Mouse (Mus musculus) ES-E14 (cell line): ENCODE results near the gene Foxg1. TPM values are rescaled to one million over a fixed set of nuclear protein-coding genes. Genes with fewer than 3 reads are reported as not detected.

Experiments
- DNase-seq: peaks from one replicate; pipeline ENCODE4 v3.0.0-alpha.2; 2013; ENCODE audit warnings: low read depth, low spot score
- H3K27ac ChIP-seq: 2 replicates; pipeline ENCODE4 v1.5.1; 2012; ENCODE audit warnings: low read depth, mild to moderate bottlenecking, low read length, moderate library complexity, mixed read lengths; ENCODE audit not compliant: poor library complexity, insufficient read depth, severe bottlenecking
- H3K36me3 ChIP-seq: 2 replicates; pipeline ENCODE4 v1.6.1; 2012; ENCODE audit warnings: mild to moderate bottlenecking, low read length, moderate library complexity, mixed read lengths; ENCODE audit not compliant: control insufficient read depth, poor library complexity, insufficient read depth, severe bottlenecking
- H3K4me1 ChIP-seq, 2 experiments: fragments of 150-350 bp in 1 of 2; sonication (generic) in 1 of 2; 2 replicates each; pipeline ENCODE4 v1.6.1; 2012; ENCODE audit warnings: low read length in 2 of 2, mild to moderate bottlenecking in 1 of 2, mixed read lengths in 1 of 2; ENCODE audit not compliant: control insufficient read depth in 2 of 2, insufficient read depth in 2 of 2, poor library complexity in 1 of 2
- H3K4me3 ChIP-seq, 2 experiments: fragments of 150-350 bp in 1 of 2; sonication (generic) in 1 of 2; 2 replicates each; pipeline ENCODE4 v1.5.1; 2012; ENCODE audit warnings: low read length in 2 of 2, low read depth in 1 of 2, mild to moderate bottlenecking in 1 of 2, mixed read lengths in 1 of 2; ENCODE audit not compliant: insufficient read depth in 1 of 2, poor library complexity in 1 of 2, severe bottlenecking in 1 of 2
- H3K9ac ChIP-seq: 2 replicates; pipeline ENCODE4 v1.6.1; 2012; ENCODE audit warnings: low read depth, mild to moderate bottlenecking, low read length, mixed read lengths; ENCODE audit not compliant: poor library complexity, insufficient read depth, severe bottlenecking
- H3K9me3 ChIP-seq: fragments of 150-350 bp; sonication (generic); 2 replicates; pipeline ENCODE4 v1.6.1; 2012; ENCODE audit warnings: low read depth, mild to moderate bottlenecking, low read length; ENCODE audit not compliant: control insufficient read depth, insufficient read depth
- CHD2 ChIP-seq: IDR thresholded peaks from 2 replicates; pipeline ENCODE4 v1.6.1; 2014; ENCODE audit warnings: mild to moderate bottlenecking, low read depth, low read length, inconsistent platforms
- HCFC1 ChIP-seq: IDR thresholded peaks from 2 replicates; pipeline ENCODE4 v1.6.1; 2012; ENCODE audit warnings: low read length, inconsistent platforms, borderline replicate concordance; ENCODE audit not compliant: insufficient read depth
- MAFK ChIP-seq: IDR thresholded peaks from 2 replicates; pipeline ENCODE4 v1.6.1; 2014; ENCODE audit warnings: mild to moderate bottlenecking, low read depth, low read length, inconsistent platforms; ENCODE audit not compliant: insufficient read depth
- ZC3H11A ChIP-seq: IDR thresholded peaks from 2 replicates; pipeline ENCODE4 v1.6.1; 2012; ENCODE audit warnings: low read depth, mild to moderate bottlenecking, inconsistent platforms, low read length, borderline replicate concordance
- ZNF384 ChIP-seq: IDR thresholded peaks from 2 replicates; pipeline ENCODE4 v1.6.1; 2012; ENCODE audit warnings: low read depth, low read length, inconsistent platforms
- in situ Hi-C, 2 experiments: fragments of 600-800 bp; cut with MboI; formaldehyde crosslinking; loops; one replicate each; pipeline ENCODE4 v1.15.1; 2025; ENCODE audit warnings: low sequenced_read_pairs in 2 of 2, inconsistent platforms in 1 of 2; ENCODE audit not compliant: unreplicated experiment in 2 of 2
- total RNA-seq: library from RNA; depleted of rRNA; stranded (reverse); fragments of 300-350 nt; gene quantifications from 2 replicates; pipeline ENCODE4 v1.2.3, GENCODE M21; 2012

Foxg1 gene
- total RNA-seq, 1 experiment, result 0.36 TPM

DNA sequence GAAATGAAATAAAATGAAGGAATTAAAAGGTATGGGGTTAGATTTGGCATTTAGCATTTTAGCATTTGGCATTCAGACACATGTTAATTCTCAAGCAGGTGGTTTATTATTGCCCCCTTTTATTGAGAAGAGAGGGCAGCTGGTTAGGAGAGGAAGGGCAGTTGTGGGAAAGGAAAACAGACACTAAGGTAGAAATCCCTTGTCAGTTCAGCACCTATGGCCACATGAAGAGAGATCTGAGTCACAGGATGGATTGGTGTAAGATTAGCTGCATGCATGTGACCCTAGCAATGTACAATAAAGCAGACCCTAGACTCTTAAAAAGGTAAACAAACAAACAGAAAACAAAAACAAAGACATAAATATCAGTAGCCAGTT lies 15.7 kb downstream of the Foxg1 start:
- TF ChIP-seq ZNF384 (no peak), ZC3H11A (no peak), HCFC1 (no peak), CHD2 (no peak), MAFK (no peak)
- no peak for DNase-seq
- Histone ChIP-seq H3K4me3 (no peak overlapping the region), H3K9me3 (no peaks in the 10 kb centered on the region), H3K4me1 (no peaks in the 10 kb centered on the region), H3K27ac (no peak overlapping the region), H3K9ac (no peak overlapping the region), H3K36me3 (no peaks in the 10 kb centered on the region)
- in situ Hi-C loops, result no loop called here

DNA sequence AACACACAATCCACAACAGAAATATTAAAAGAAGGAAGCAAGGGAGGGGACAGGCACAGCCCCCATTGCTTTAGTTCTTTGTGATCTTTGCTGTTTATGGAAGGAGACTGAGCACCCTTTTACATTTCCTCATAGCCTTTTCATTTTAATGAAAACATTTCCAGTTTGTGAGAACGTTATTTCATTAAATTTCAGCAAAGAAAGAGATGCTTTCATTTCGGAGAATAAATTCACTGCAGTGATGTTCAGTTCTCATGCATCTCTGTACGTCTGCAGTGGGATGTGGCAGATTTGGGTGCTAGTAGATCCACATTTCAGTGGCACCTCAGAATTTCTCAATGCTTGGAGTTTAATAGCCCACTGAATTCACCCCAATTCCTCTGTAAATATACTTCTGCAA lies 16.2 kb downstream of the Foxg1 start:
- H3K9me3 ChIP-seq, result no peaks in the 10 kb centered on the region
- no peak overlapping the region for H3K27ac ChIP-seq
- no peak for TF ChIP-seq ZNF384
- no peak for TF ChIP-seq MAFK
- TF ChIP-seq CHD2, result no peak
- TF ChIP-seq ZC3H11A, result no peak
- no peak for TF ChIP-seq HCFC1
- H3K36me3 ChIP-seq, result no peaks in the 10 kb centered on the region
- no peaks in the 10 kb centered on the region for H3K4me1 ChIP-seq
- no peak overlapping the region for H3K4me3 ChIP-seq
- in situ Hi-C loops, result no loop called here
- H3K9ac ChIP-seq, result no peak overlapping the region
- DNase-seq, result no peak

DNA sequence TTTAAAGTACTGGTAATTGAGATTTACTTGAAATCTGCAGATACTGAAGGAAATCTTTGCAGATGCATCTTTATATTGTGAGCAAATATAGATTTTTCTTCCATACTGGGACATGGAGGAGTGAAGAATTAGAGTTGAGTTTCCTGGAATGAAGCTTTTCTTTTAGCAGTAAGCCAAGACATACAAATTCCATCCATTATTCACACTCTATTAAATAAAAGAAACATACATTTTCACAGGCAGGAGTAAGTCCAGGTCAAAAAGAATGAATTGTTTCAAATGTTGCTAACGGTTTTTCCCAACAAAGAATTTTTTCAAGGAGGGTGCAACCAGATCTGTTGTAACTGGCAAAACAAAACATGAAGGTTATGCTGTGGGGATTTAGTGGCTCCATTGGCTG lies 17.2 kb downstream of the Foxg1 start:
- in situ Hi-C loops, result no loop called here
- H3K9me3 ChIP-seq, result no peaks in the 10 kb centered on the region
- H3K4me1 ChIP-seq, result no peaks in the 10 kb centered on the region
- DNase-seq, result no peak
- H3K36me3 ChIP-seq, result no peaks in the 10 kb centered on the region
- no peak overlapping the region for H3K4me3 ChIP-seq
- H3K27ac ChIP-seq, result no peak overlapping the region
- no peak overlapping the region for H3K9ac ChIP-seq
- no peak for TF ChIP-seq MAFK
- TF ChIP-seq ZC3H11A, result no peak
- no peak for TF ChIP-seq CHD2
- no peak for TF ChIP-seq HCFC1
- no peak for TF ChIP-seq ZNF384

DNA sequence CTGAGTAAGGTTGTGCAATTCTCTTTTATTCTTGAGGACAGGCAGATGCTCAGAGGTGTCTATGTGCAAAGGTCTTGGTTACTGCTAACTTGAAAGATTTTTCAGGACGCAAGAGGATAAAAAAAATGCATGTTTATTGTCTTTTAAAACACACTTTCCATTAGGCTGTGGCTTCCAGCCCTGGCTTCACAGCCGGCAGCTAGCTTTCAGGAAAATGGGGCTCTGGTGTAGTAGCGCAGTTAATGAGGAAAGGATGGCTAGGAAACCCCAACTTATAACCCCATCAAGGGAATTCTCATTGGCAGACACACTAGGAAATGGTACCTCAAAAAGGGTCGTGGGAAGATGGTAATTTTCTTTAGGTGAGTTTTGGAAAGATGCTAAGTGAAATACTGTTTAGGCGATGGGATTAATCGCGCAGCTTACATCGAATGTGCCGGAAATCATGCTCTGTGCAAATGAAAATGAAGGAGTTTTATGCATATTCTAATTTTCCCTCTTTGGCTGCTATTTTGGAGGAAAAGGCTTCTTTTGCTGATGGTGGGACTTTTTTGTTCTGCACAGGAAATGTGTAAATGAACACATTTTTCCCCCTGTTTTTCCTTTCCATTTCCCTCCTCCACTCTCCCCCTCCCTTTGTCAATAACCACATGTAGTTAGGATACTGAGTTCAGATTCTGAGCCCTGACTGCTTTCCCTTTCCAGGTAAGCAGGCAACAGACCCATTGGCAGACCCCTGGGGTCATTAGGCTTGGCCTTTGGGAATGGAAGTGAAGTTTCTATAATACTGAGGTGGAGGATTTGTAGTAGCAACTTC lies 17.8 kb downstream of the Foxg1 start:
- no peak overlapping the region; a peak in 1 of 4 replicates for H3K4me3 ChIP-seq
- no peak overlapping the region for H3K27ac ChIP-seq
- DNase-seq, result no peak
- in situ Hi-C loops, result no loop called here
- no peak overlapping the region for H3K9ac ChIP-seq
- no peaks in the 10 kb centered on the region for H3K9me3 ChIP-seq
- no peaks in the 10 kb centered on the region for H3K4me1 ChIP-seq
- TF ChIP-seq CHD2 (no peak), ZNF384 (no peak), HCFC1 (no peak), ZC3H11A (no peak), MAFK (no peak)
- no peaks in the 10 kb centered on the region for H3K36me3 ChIP-seq
